Mouse (Mus musculus): Measurements from ENCODE around the gene Zbtb16. TPM values are rescaled to one million over a fixed set of nuclear protein-coding genes. Genes with fewer than 3 reads are reported as not detected.

The Zbtb16 gene
- total RNA-seq, 2 experiments from 2014 or later: 0.77 to 1.7 TPM

- no peak for ATAC-seq (replicated peaks; ENCODE audit: low FRiP score, poor library complexity, severe bottlenecking)
Measured at GRCm38 (mm10) chr9:48812352-48812751, 23.7 kb downstream of the Zbtb16 start.

- ATAC-seq (replicated peaks; ENCODE audit: low FRiP score, poor library complexity, severe bottlenecking): no peak
Measured at GRCm38 (mm10) chr9:48806591-48806990, 29.4 kb downstream of the Zbtb16 start.

GRCm38 (mm10) chr9:48805850-48806249, 30.2 kb downstream of the Zbtb16 start:
- ATAC-seq (replicated peaks; ENCODE audit: low FRiP score, poor library complexity, severe bottlenecking): no peak

- no peak for ATAC-seq (replicated peaks; ENCODE audit: low FRiP score, poor library complexity, severe bottlenecking)
Measured at GRCm38 (mm10) chr9:48804509-48804908, 31.5 kb downstream of the Zbtb16 start.

GRCm38 (mm10) chr9:48803460-48804240, 32.4 kb downstream of the Zbtb16 start:
- ATAC-seq (replicated peaks; ENCODE audit: low FRiP score, poor library complexity, severe bottlenecking): no peak

GRCm38 (mm10) chr9:48802374-48802773, 33.6 kb downstream of the Zbtb16 start:
- no peak for ATAC-seq (replicated peaks; ENCODE audit: low FRiP score, poor library complexity, severe bottlenecking)

GRCm38 (mm10) chr9:48801322-48801721, 34.7 kb downstream of the Zbtb16 start:
- no peak for ATAC-seq (replicated peaks; ENCODE audit: low FRiP score, poor library complexity, severe bottlenecking)

- no peak for ATAC-seq (replicated peaks; ENCODE audit: low FRiP score, poor library complexity, severe bottlenecking)
Measured at GRCm38 (mm10) chr9:48800627-48801026, 35.4 kb downstream of the Zbtb16 start.

- no peak for ATAC-seq (replicated peaks; ENCODE audit: low FRiP score, poor library complexity, severe bottlenecking)
Measured at GRCm38 (mm10) chr9:48798044-48798443, 38.0 kb downstream of the Zbtb16 start.

- no peak for ATAC-seq (replicated peaks; ENCODE audit: low FRiP score, poor library complexity, severe bottlenecking)
Measured at GRCm38 (mm10) chr9:48796267-48796822, 39.7 kb downstream of the Zbtb16 start.

GRCm38 (mm10) chr9:48795740-48796139, 40.3 kb downstream of the Zbtb16 start:
- ATAC-seq (replicated peaks; ENCODE audit: low FRiP score, poor library complexity, severe bottlenecking): no peak

GRCm38 (mm10) chr9:48795095-48795494, 40.9 kb downstream of the Zbtb16 start:
- no peak for ATAC-seq (replicated peaks; ENCODE audit: low FRiP score, poor library complexity, severe bottlenecking)

GRCm38 (mm10) chr9:48794463-48794862, 41.6 kb downstream of the Zbtb16 start:
- no peak for ATAC-seq (replicated peaks; ENCODE audit: low FRiP score, poor library complexity, severe bottlenecking)

- ATAC-seq (replicated peaks; ENCODE audit: low FRiP score, poor library complexity, severe bottlenecking): no peak
Measured at GRCm38 (mm10) chr9:48793638-48794188, 42.3 kb downstream of the Zbtb16 start.

GRCm38 (mm10) chr9:48790575-48790974, 45.4 kb downstream of the Zbtb16 start:
- ATAC-seq (replicated peaks; ENCODE audit: low FRiP score, poor library complexity, severe bottlenecking): no peak

GRCm38 (mm10) chr9:48787906-48788410, 48.1 kb downstream of the Zbtb16 start:
- ATAC-seq (replicated peaks; ENCODE audit: low FRiP score, poor library complexity, severe bottlenecking): no peak

- ATAC-seq (replicated peaks; ENCODE audit: low FRiP score, poor library complexity, severe bottlenecking): no peak
Measured at GRCm38 (mm10) chr9:48787321-48787720, 48.7 kb downstream of the Zbtb16 start.

GRCm38 (mm10) chr9:48786814-48787213, 49.2 kb downstream of the Zbtb16 start:
- no peak for ATAC-seq (replicated peaks; ENCODE audit: low FRiP score, poor library complexity, severe bottlenecking)

GRCm38 (mm10) chr9:48784937-48785336, 51.1 kb downstream of the Zbtb16 start:
- no peak for ATAC-seq (replicated peaks; ENCODE audit: low FRiP score, poor library complexity, severe bottlenecking)

GRCm38 (mm10) chr9:48783292-48783691, 52.7 kb downstream of the Zbtb16 start:
- no peak for ATAC-seq (replicated peaks; ENCODE audit: low FRiP score, poor library complexity, severe bottlenecking)

Measured in erythroblast, adult 5-6 weeks (primary cell).